8 mouse cellular contexts compared by ENCODE assay signal in the genomic region with DNA sequence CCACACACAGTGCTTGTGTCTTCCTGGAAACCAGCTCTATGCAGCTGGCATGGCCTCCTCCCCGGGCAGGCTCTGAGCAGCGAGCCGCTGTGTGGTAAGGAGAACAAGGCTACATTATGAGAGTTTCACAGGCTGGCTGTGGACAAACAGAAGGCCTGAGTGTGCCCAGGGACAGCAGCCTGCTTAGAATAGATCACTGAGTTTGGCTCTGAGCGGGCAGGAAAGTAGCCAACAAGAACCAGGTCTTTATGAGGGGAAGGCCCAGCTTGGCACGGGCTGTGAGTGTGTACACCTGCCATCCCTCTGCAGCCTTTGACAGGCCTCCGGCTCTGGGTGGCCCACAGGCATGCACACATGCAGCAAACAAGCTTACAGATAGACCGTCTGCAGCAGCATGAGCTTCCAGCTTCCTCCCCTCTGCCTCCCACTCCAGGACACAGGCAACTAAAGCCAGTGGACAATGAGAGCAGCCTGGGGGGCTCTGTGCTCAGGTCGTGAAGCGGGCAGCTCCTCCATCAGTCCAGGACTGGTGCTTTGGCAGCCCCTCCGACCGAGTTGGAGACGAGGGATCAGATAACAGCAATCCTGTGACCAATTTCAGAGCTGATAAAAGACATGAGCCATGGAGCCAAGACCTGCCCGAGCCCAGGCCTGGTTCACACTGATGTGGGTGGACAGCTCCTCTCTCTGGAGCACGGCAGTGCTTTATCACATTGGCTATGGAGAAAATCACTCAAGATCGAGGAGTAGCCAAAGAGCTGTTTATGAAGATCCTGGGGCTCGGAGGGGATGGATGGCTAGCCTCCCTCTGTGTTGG. TPM values are rescaled to one million over a fixed set of nuclear protein-coding genes. Genes with fewer than 3 reads are reported as not detected.
A peak's percentile ranks its signal among the peaks of the same experiment; 100 is the strongest.
DNase-seq lines count a peak whose midpoint lies in the region; ATAC-seq lines count a peak whose summit lies in the region.

No protein-coding gene starts in this region.

- H3K27ac ChIP-seq in hindbrain, embryonic 13.5 days: no peak overlapping the region
- no peak overlapping the region for H3K27ac ChIP-seq in hindbrain, embryonic 11.5 days (ENCODE audit: low read depth, low read length)
- H3K27ac ChIP-seq in liver, embryonic 15.5 days (replicated peaks): peak overlapping the region; percentile 93

- no peaks in the 10 kb centered on the region for H3K4me1 ChIP-seq in hindbrain, embryonic 13.5 days (replicated peaks)
- H3K4me1 ChIP-seq in hindbrain, embryonic 11.5 days (replicated peaks; ENCODE audit: control insufficient read depth, insufficient read depth, low read length): no peaks in the 10 kb centered on the region
- peaks cover 78% of the 10 kb centered on the region for H3K4me1 ChIP-seq in liver, embryonic 15.5 days (replicated peaks)

- no peak overlapping the region for H3K4me2 ChIP-seq in hindbrain, embryonic 13.5 days
- no peak overlapping the region for H3K4me2 ChIP-seq in hindbrain, embryonic 11.5 days (replicated peaks; ENCODE audit: low read depth, low read length)
- no peak overlapping the region for H3K4me2 ChIP-seq in liver, embryonic 15.5 days

- 0 out of 2 replicates have a peak overlapping the region, but pooled peaks have one; percentile 4 for H3K9ac ChIP-seq in hindbrain, embryonic 13.5 days
- H3K9ac ChIP-seq in hindbrain, embryonic 11.5 days (ENCODE audit: low read depth, low read length): no peak overlapping the region
- H3K9ac ChIP-seq in liver, embryonic 15.5 days: 0 out of 2 replicates have a peak overlapping the region, but pooled peaks have one; percentile 15

- H3K36me3 ChIP-seq in hindbrain, embryonic 13.5 days: no peaks in the 10 kb centered on the region
- H3K36me3 ChIP-seq in hindbrain, embryonic 11.5 days (ENCODE audit: control insufficient read depth, insufficient read depth, low read length): no peaks in the 10 kb centered on the region
- no peaks in the 10 kb centered on the region for H3K36me3 ChIP-seq in liver, embryonic 15.5 days (replicated peaks)

- no peak overlapping the region for H3K4me3 ChIP-seq in hindbrain, embryonic 13.5 days
- no peak overlapping the region for H3K4me3 ChIP-seq in hindbrain, embryonic 11.5 days (ENCODE audit: low read depth, low read length)
- no peak overlapping the region for H3K4me3 ChIP-seq in liver, embryonic 15.5 days (replicated peaks)

- 70% methylated on average over 16 of the region's 16 CpGs for WGBS in hindbrain, embryonic 13.5 days
- 69% methylated on average over 16 of the region's 16 CpGs for WGBS in hindbrain, embryonic 11.5 days
- WGBS in liver, embryonic 15.5 days (ENCODE audit: insufficient replicate concordance): 68% methylated on average over 16 of the region's 16 CpGs

- H3K27me3 ChIP-seq in hindbrain, embryonic 13.5 days: no peaks in the 10 kb centered on the region
- H3K27me3 ChIP-seq in hindbrain, embryonic 11.5 days (ENCODE audit: control insufficient read depth, insufficient read depth, low read length): no peaks in the 10 kb centered on the region
- no peaks in the 10 kb centered on the region for H3K27me3 ChIP-seq in liver, embryonic 15.5 days

- peak; percentile 62 for ATAC-seq in hindbrain, embryonic 13.5 days (ENCODE audit: low FRiP score)
- no peak for ATAC-seq in hindbrain, embryonic 11.5 days (ENCODE audit: low FRiP score)
- ATAC-seq in liver, embryonic 15.5 days (ENCODE audit: insufficient read depth): no peak
- ATAC-seq in megakaryocyte-erythroid progenitor cell, adult 5-6 weeks (replicated peaks; ENCODE audit: low FRiP score, low TSS enrichment, poor library complexity, severe bottlenecking): no peak

- no peak for DNase-seq in hindbrain, embryonic 11.5 days (ENCODE audit: low spot score)
- peak; percentile 96 for DNase-seq in cerebellum, adult 9-11 months
- peak; percentile 49 for DNase-seq in heart, postnatal 4 days
- no peak for DNase-seq in natural killer cell, adult 2 months (ENCODE audit: low spot score in 2 of 2)
- no peak for DNase-seq in lung, postnatal 10 days

- H3K9me3 ChIP-seq in hindbrain, embryonic 13.5 days: no peaks in the 10 kb centered on the region
- no peaks in the 10 kb centered on the region for H3K9me3 ChIP-seq in hindbrain, embryonic 11.5 days (ENCODE audit: control insufficient read depth, low read length)
- H3K9me3 ChIP-seq in liver, embryonic 15.5 days (replicated peaks): no peaks in the 10 kb centered on the region

RNA-seq across cellular contexts. Expression of a gene that starts 9.4 kb away (rescaled TPM):
- 25.2 and 27.1 TPM in 2 replicates for polyA plus RNA-seq in hindbrain, embryonic 13.5 days (2015; fragmentation: Nextera tagmentation; extraction: Ambion mirVana)
- 21.0 and 24.4 TPM in 2 replicates for polyA plus RNA-seq in hindbrain, embryonic 11.5 days (2014; fragmentation: Nextera tagmentation; extraction: Ambion mirVana)
- 10 to 100 TPM; 11.6 to 13.7 TPM for total RNA-seq in heart, postnatal 4 days (2021)
- polyA plus RNA-seq in liver, embryonic 15.5 days (2015; fragmentation: Nextera tagmentation; extraction: Ambion mirVana): 15.9 and 16.3 TPM in 2 replicates
- 10.4 and 15.1 TPM in 2 replicates for total RNA-seq in megakaryocyte-erythroid progenitor cell, adult 5-6 weeks (2014; fragmentation: Nextera tagmentation)
- 23.2 and 24.4 TPM in 2 replicates for total RNA-seq in megakaryocyte-erythroid progenitor cell, adult 5-6 weeks (2017)

RNA-seq across cellular contexts. Expression of a gene that starts 43.2 kb away (rescaled TPM):
- 33.6 and 34.6 TPM in 2 replicates for polyA plus RNA-seq in hindbrain, embryonic 13.5 days (2015; fragmentation: Nextera tagmentation; extraction: Ambion mirVana)
- 34.4 and 35.4 TPM in 2 replicates for polyA plus RNA-seq in hindbrain, embryonic 11.5 days (2014; fragmentation: Nextera tagmentation; extraction: Ambion mirVana)
- 100 to 1,000 TPM; 101 to 105 TPM for total RNA-seq in heart, postnatal 4 days (2021)
- 22.1 and 22.2 TPM in 2 replicates for polyA plus RNA-seq in liver, embryonic 15.5 days (2015; fragmentation: Nextera tagmentation; extraction: Ambion mirVana)
- total RNA-seq in megakaryocyte-erythroid progenitor cell, adult 5-6 weeks (2014; fragmentation: Nextera tagmentation): 21.0 and 24.0 TPM in 2 replicates
- total RNA-seq in megakaryocyte-erythroid progenitor cell, adult 5-6 weeks (2017): 25.7 and 44.6 TPM in 2 replicates

RNA-seq across cellular contexts. Expression of a gene that starts 57.6 kb away (rescaled TPM):
- 294 and 302 TPM in 2 replicates for polyA plus RNA-seq in hindbrain, embryonic 13.5 days (2015; fragmentation: Nextera tagmentation; extraction: Ambion mirVana)
- polyA plus RNA-seq in hindbrain, embryonic 11.5 days (2014; fragmentation: Nextera tagmentation; extraction: Ambion mirVana): 574 and 582 TPM in 2 replicates
- total RNA-seq in heart, postnatal 4 days (2021): 100 to 1,000 TPM; 306 to 323 TPM
- polyA plus RNA-seq in liver, embryonic 15.5 days (2015; fragmentation: Nextera tagmentation; extraction: Ambion mirVana): 144 and 145 TPM in 2 replicates
- 150 and 174 TPM in 2 replicates for total RNA-seq in megakaryocyte-erythroid progenitor cell, adult 5-6 weeks (2014; fragmentation: Nextera tagmentation)
- total RNA-seq in megakaryocyte-erythroid progenitor cell, adult 5-6 weeks (2017): 236 and 255 TPM in 2 replicates

Comparison
In these comparisons a context has a peak if more than half of its experiments do, and no peak if none do; other contexts are left out.
1. DNase-seq: peak in cerebellum, adult 9-11 months (single experiment) and heart, postnatal 4 days (single experiment); none in hindbrain, embryonic 11.5 days (single experiment), natural killer cell, adult 2 months (0 of 2) and lung, postnatal 10 days (single experiment).